Mouse (Mus musculus): ENCODE measurements at regions not wholly inside any gene's neighbourhood (a gene's known extent, or its start where the extent isn't known, plus 50 kb on each side); places are given as distances from the start of the nearest gene placed in this dataset.

- H3K27ac ChIP-seq (replicated peaks), result no peak overlapping the region
- peaks cover 3% of the 10 kb centered on the region; the same call in 1 of the 2 replicates for H3K4me1 ChIP-seq
- no peak overlapping the region for H3K4me2 ChIP-seq
- no peak overlapping the region for H3K9ac ChIP-seq (replicated peaks)
- H3K9me3 ChIP-seq (replicated peaks), result no peaks in the 10 kb centered on the region
- no peaks in the 10 kb centered on the region for H3K27me3 ChIP-seq (replicated peaks)
- ATAC-seq (ENCODE audit: low FRiP score), result no peak
- H3K4me3 ChIP-seq (replicated peaks), result no peak overlapping the region
- WGBS, result 80% methylated on average over 7 of the region's 7 CpGs
- no peaks in the 10 kb centered on the region for H3K36me3 ChIP-seq
Measured at GRCm38 (mm10) chr3:149170191-149170590, 179.8 kb upstream of the Adgrl2 start.

DNA sequence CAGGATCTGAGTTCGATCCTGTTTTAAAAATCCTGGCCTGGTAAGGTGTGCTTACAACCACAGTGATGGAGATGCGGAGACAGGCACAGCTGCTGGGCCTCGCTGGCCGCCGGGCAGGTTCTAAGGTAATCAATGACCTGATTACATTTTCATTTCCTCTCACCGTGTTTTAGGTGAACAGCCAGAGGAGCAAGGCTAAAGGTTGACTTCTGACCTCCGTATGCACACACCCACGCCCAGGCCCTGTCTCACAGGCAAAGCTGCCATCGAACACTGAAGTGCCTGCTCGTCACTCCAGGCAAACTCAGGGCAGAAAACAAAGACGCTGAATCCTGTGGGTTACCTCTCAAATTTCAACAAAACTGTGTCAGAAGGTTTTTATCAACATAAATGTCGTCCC is 179.1 kb upstream of the Adgrl2 start:
- Histone ChIP-seq H3K4me3 (replicated peaks) (no peak overlapping the region), H3K27ac (replicated peaks) (no peak overlapping the region), H3K36me3 (no peaks in the 10 kb centered on the region), H3K27me3 (replicated peaks) (no peaks in the 10 kb centered on the region), H3K4me2 (no peak overlapping the region), H3K4me1 (no peaks in the 10 kb centered on the region; the same call in 1 of the 2 replicates), H3K9me3 (replicated peaks) (no peaks in the 10 kb centered on the region), H3K9ac (replicated peaks) (no peak overlapping the region)
- no peak for ATAC-seq (ENCODE audit: low FRiP score)
- 79% methylated on average over 12 of the region's 12 CpGs for whole genome bisulfite sequencing

DNA sequence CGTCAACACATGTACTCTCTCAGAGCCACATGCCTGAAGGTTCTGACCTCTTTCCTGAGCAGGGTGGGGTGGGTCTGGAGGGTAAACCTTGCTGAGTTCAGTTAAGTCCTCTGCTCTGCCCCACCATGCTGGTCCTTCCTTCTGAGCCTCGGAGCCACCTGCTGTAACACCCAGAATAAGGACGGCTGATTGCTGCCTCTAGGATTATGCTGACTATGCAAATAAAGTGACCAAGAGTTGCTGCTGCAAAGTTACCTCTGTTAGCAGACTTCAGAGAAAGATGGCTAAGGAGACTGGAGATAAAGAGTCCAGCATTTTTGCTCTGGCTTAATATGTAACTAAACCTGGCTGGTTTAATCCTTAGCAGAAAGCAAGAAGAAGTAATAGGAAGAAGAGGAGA is 177.6 kb upstream of the Adgrl2 start:
- ATAC-seq (ENCODE audit: low FRiP score), result no peak
- H3K27me3 ChIP-seq (replicated peaks), result no peaks in the 10 kb centered on the region
- H3K9me3 ChIP-seq (replicated peaks), result no peaks in the 10 kb centered on the region
- H3K4me2 ChIP-seq, result no peak overlapping the region
- 77% methylated on average over 3 of the region's 3 CpGs for WGBS
- no peaks in the 10 kb centered on the region for H3K36me3 ChIP-seq
- no peak overlapping the region for H3K27ac ChIP-seq (replicated peaks)
- H3K9ac ChIP-seq (replicated peaks), result no peak overlapping the region
- no peak overlapping the region for H3K4me3 ChIP-seq (replicated peaks)
- H3K4me1 ChIP-seq, result no peaks in the 10 kb centered on the region; the same call in 1 of the 2 replicates

DNA sequence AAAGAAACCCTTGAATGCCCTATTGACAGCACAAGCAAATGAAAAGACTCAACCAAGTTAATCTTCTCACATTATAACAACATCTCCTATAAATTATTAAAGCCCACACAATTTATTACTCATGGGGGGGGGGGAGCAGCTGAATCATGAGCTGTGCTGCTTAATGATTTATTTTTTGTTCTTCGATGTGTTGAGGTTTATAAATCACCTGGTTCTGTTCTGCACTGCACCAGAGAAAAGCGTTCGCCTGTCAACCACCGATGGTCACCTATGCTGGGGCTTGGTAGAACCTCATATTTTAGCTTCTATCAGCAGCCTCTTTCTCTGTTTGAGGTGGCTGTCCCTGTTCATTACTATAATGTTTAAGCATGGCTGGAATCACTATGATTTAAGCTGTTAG is 174.4 kb upstream of the Adgrl2 start:
- Histone ChIP-seq H3K27me3 (replicated peaks) (no peaks in the 10 kb centered on the region), H3K9me3 (replicated peaks) (no peaks in the 10 kb centered on the region), H3K4me3 (replicated peaks) (no peak overlapping the region), H3K36me3 (no peaks in the 10 kb centered on the region), H3K9ac (replicated peaks) (no peak overlapping the region), H3K27ac (replicated peaks) (no peak overlapping the region), H3K4me2 (no peak overlapping the region), H3K4me1 (no peaks in the 10 kb centered on the region; the same call in 1 of the 2 replicates)
- WGBS, result 62% methylated on average over 4 of the region's 4 CpGs
- ATAC-seq (ENCODE audit: low FRiP score), result no peak

DNA sequence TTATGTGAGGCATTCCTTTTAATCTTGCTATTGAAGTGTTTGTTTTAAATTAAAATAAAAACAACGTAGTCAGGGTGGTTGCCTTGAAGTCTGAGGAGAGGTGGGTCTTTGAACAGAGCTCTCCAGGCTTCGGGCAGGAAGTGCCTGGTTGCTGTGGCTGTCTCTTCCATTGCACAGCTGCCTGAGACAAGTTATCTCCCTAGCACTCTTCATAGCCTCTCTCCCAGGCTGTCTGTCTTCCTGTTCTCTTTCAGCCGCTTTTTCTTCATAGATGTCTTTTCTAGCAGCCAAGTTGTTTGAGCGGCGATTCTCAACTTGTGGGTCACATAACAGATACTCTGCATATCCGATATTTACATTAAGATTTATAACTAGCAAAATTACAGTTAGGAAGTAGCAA is 173.2 kb upstream of the Adgrl2 start:
- no peak for ATAC-seq (ENCODE audit: low FRiP score)
- 81% methylated on average over 6 of the region's 6 CpGs for WGBS
- H3K9ac ChIP-seq (replicated peaks), result no peak overlapping the region

GRCm38 (mm10) chr3:149160833-149161232 is 170.5 kb upstream of the Adgrl2 start:
- H3K9ac ChIP-seq (replicated peaks), result no peak overlapping the region
- ATAC-seq (ENCODE audit: low FRiP score), result no peak
- WGBS, result 93% methylated on average over 11 of the region's 11 CpGs
- H3K4me3 ChIP-seq (replicated peaks), result no peak overlapping the region
- H3K27ac ChIP-seq (replicated peaks), result no peak overlapping the region
- no peaks in the 10 kb centered on the region; the same call in 1 of the 2 replicates for H3K4me1 ChIP-seq
- no peaks in the 10 kb centered on the region for H3K9me3 ChIP-seq (replicated peaks)
- no peaks in the 10 kb centered on the region for H3K27me3 ChIP-seq (replicated peaks)
- no peak overlapping the region for H3K4me2 ChIP-seq
- H3K36me3 ChIP-seq, result no peaks in the 10 kb centered on the region

More for the DNA sequence above, 173.2 kb upstream of the Adgrl2 start:
- Histone ChIP-seq H3K27ac (replicated peaks) (no peak overlapping the region), H3K4me1 (no peaks in the 10 kb centered on the region; the same call in 1 of the 2 replicates), H3K4me3 (replicated peaks) (no peak overlapping the region), H3K27me3 (replicated peaks) (no peaks in the 10 kb centered on the region), H3K36me3 (no peaks in the 10 kb centered on the region), H3K4me2 (no peak overlapping the region), H3K9me3 (replicated peaks) (no peaks in the 10 kb centered on the region)

- no peak overlapping the region for H3K27ac ChIP-seq (replicated peaks)
- no peak overlapping the region for H3K4me2 ChIP-seq
- no peaks in the 10 kb centered on the region for H3K36me3 ChIP-seq
- no peaks in the 10 kb centered on the region for H3K4me1 ChIP-seq
- ATAC-seq (ENCODE audit: low FRiP score), result no peak
- 92% methylated on average over 8 of the region's 8 CpGs for WGBS
- H3K9ac ChIP-seq (replicated peaks), result no peak overlapping the region
- H3K27me3 ChIP-seq (replicated peaks), result no peaks in the 10 kb centered on the region
- H3K9me3 ChIP-seq (replicated peaks), result no peaks in the 10 kb centered on the region
- H3K4me3 ChIP-seq (replicated peaks), result no peak overlapping the region
Measured at GRCm38 (mm10) chr3:149157381-149157780, 167.0 kb upstream of the Adgrl2 start.

DNA sequence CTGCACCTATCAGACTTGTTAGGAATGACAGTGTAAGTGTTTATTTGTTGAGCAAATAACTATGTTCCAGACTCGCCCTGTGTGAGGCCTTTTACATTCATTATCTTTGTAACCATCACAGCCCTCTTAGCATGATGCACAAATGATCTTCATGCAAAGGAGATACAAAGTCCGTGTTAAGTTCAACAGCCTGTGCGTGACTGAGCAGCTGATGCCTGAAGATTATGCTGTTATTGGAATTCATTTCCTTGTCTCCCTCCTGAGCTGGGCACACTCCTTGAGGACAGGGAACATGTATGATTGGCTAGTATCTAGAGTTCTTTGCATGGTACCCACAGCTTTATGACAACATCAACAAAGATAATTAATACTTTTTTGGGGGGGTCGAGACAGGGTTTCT is 162.0 kb upstream of the Adgrl2 start:
- Histone ChIP-seq H3K9me3 (replicated peaks) (no peaks in the 10 kb centered on the region), H3K4me3 (replicated peaks) (no peak overlapping the region), H3K27ac (replicated peaks) (no peak overlapping the region), H3K4me1 (no peaks in the 10 kb centered on the region), H3K4me2 (no peak overlapping the region), H3K27me3 (replicated peaks) (no peaks in the 10 kb centered on the region), H3K9ac (replicated peaks) (no peak overlapping the region), H3K36me3 (no peaks in the 10 kb centered on the region)
- ATAC-seq (ENCODE audit: low FRiP score), result no peak
- WGBS, result 82% methylated on average over 4 of the region's 4 CpGs

- H3K36me3 ChIP-seq, result no peaks in the 10 kb centered on the region
- WGBS, result 91% methylated on average over 3 of the region's 3 CpGs
- no peaks in the 10 kb centered on the region for H3K27me3 ChIP-seq (replicated peaks)
- H3K9me3 ChIP-seq (replicated peaks), result no peaks in the 10 kb centered on the region
- H3K4me2 ChIP-seq, result no peak overlapping the region
- no peaks in the 10 kb centered on the region for H3K4me1 ChIP-seq
- ATAC-seq (ENCODE audit: low FRiP score), result no peak
- H3K9ac ChIP-seq (replicated peaks), result no peak overlapping the region
- H3K27ac ChIP-seq (replicated peaks), result no peak overlapping the region
- H3K4me3 ChIP-seq (replicated peaks), result no peak overlapping the region
Measured at GRCm38 (mm10) chr3:149150796-149151195, 160.4 kb upstream of the Adgrl2 start.

DNA sequence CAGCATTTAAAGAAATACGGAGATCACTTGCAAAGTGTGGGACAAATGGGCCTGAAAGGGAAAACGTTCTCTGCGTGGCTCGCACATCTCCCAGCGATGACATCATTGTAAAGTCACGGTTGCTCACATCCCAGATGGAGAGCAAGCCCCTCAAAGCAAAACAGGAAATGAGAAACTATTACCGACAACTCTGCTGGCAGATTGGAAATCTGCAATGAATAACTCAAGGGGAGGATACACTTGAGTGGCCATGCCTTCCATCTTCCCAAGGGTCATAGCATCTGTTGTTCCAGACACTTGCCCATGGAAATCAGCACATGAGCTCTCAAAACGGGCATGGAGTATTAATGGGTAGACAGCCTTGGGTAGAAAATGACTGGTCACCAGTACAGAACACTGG is 158.3 kb upstream of the Adgrl2 start:
- ATAC-seq (ENCODE audit: low FRiP score), result no peak
- Histone ChIP-seq H3K9me3 (replicated peaks) (no peaks in the 10 kb centered on the region), H3K4me2 (no peak overlapping the region), H3K27ac (replicated peaks) (no peak overlapping the region), H3K4me1 (no peaks in the 10 kb centered on the region), H3K36me3 (no peaks in the 10 kb centered on the region), H3K27me3 (replicated peaks) (no peaks in the 10 kb centered on the region), H3K4me3 (replicated peaks) (no peak overlapping the region), H3K9ac (replicated peaks) (no peak overlapping the region)
- WGBS, result 66% methylated on average over 8 of the region's 8 CpGs

DNA sequence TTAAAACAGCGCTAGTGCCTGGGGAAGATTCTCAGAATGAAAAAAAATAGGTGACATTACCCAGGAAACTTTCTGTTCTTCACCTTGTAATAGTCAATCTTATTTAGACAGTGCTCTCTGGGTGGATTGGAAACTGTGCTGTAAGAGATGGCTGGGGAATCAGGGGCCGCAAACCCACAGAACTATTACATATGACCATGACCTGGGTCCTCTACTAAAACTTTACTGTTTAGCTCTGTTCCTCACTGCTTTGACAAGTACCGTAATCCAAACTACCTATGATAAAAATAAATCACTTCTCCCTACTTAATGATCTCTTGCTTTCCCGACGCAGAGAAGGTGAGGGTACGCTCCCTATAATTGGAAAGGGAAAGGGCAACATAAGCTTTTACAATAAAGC is 157.6 kb upstream of the Adgrl2 start:
- Histone ChIP-seq H3K9ac (replicated peaks) (no peak overlapping the region), H3K27ac (replicated peaks) (no peak overlapping the region), H3K36me3 (no peaks in the 10 kb centered on the region), H3K27me3 (replicated peaks) (no peaks in the 10 kb centered on the region), H3K9me3 (replicated peaks) (no peaks in the 10 kb centered on the region), H3K4me2 (no peak overlapping the region), H3K4me1 (no peaks in the 10 kb centered on the region), H3K4me3 (replicated peaks) (no peak overlapping the region)
- ATAC-seq (ENCODE audit: low FRiP score), result no peak
- WGBS, result 87% methylated on average over 6 of the region's 6 CpGs

DNA sequence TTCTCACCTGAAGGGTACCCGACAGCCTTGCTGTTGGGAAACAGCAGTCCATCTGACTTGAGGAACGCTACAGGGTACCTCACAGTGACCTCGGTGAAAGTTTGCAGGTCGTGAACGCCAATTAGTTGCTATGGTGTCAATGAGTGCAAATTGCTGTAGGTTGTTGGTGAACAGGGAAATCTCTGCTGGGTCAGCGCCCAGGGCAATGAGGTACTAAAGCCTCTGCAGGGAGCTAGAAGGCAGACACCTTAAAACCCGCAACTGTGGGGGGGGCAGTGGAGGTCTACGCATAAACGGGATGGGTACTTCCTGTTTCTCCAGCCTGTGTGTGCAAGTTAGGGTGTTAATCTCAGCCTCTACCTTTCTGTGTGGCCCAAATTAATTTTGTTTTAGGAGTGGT is 156.3 kb upstream of the Adgrl2 start:
- Histone ChIP-seq H3K27ac (replicated peaks) (no peak overlapping the region), H3K9me3 (replicated peaks) (no peaks in the 10 kb centered on the region), H3K27me3 (replicated peaks) (no peaks in the 10 kb centered on the region), H3K4me2 (no peak overlapping the region), H3K36me3 (no peaks in the 10 kb centered on the region), H3K9ac (replicated peaks) (no peak overlapping the region), H3K4me3 (replicated peaks) (no peak overlapping the region), H3K4me1 (no peaks in the 10 kb centered on the region)
- 25% methylated on average over 9 of the region's 9 CpGs for WGBS
- ATAC-seq (ENCODE audit: low FRiP score), result no peak

GRCm38 (mm10) chr3:149140461-149140860 is 150.1 kb upstream of the Adgrl2 start:
- 89% methylated on average over 3 of the region's 3 CpGs for WGBS
- H3K36me3 ChIP-seq, result no peaks in the 10 kb centered on the region

More at GRCm38 (mm10) chr3:149140461-149140860, 150.1 kb upstream of the Adgrl2 start:
- H3K4me1 ChIP-seq, result no peaks in the 10 kb centered on the region
- no peak for ATAC-seq (ENCODE audit: low FRiP score)
- H3K27me3 ChIP-seq (replicated peaks), result no peaks in the 10 kb centered on the region
- no peak overlapping the region for H3K4me2 ChIP-seq
- no peaks in the 10 kb centered on the region for H3K9me3 ChIP-seq (replicated peaks)
- H3K27ac ChIP-seq (replicated peaks), result no peak overlapping the region
- H3K9ac ChIP-seq (replicated peaks), result no peak overlapping the region
- no peak overlapping the region for H3K4me3 ChIP-seq (replicated peaks)

All from neural tube, embryonic 15.5 days (tissue).